Mouse (Mus musculus) heart, embryonic 13.5 days (tissue): ENCODE data around the gene Ptprb. TPM values are rescaled to one million over a fixed set of nuclear protein-coding genes. Genes with fewer than 3 reads are reported as not detected.
A peak's percentile ranks its signal among the peaks of the same experiment; 100 is the strongest.

Experiments used
- ATAC-seq: fragments of 200-750 bp; cut with Nextera tagmentation; 2 replicates; pipeline ENCODE4 v1.8.0; 2017; ENCODE audit warnings: moderate TSS enrichment; ENCODE audit not compliant: insufficient number of reproducible peaks, low FRiP score, low TSS enrichment; ENCODE audit errors: extremely low read depth
- H3K27ac ChIP-seq: fragments of 300-500 bp; sonication (generic); replicated peaks from 2 replicates; pipeline ENCODE4 v1.5.1; 2015; ENCODE audit warnings: moderate library complexity, mild to moderate bottlenecking, inconsistent platforms
- H3K27me3 ChIP-seq: fragments of 300-500 bp; sonication (generic); replicated peaks from 2 replicates; pipeline ENCODE4 v1.6.1; 2015; ENCODE audit warnings: mild to moderate bottlenecking, inconsistent platforms
- H3K36me3 ChIP-seq: fragments of 300-500 bp; sonication (generic); 2 replicates; pipeline ENCODE4 v1.6.1; 2015; ENCODE audit warnings: mild to moderate bottlenecking, inconsistent platforms
- H3K4me1 ChIP-seq: fragments of 300-500 bp; sonication (generic); 2 replicates; pipeline ENCODE4 v1.6.1; 2015; ENCODE audit warnings: inconsistent platforms
- H3K4me2 ChIP-seq: fragments of 300-500 bp; sonication (generic); 2 replicates; pipeline ENCODE4 v1.6.1; 2015; ENCODE audit warnings: inconsistent platforms, mild to moderate bottlenecking, moderate library complexity
- H3K4me3 ChIP-seq: fragments of 300-500 bp; sonication (generic); 2 replicates; pipeline ENCODE4 v1.5.1; 2015; ENCODE audit warnings: moderate library complexity, mild to moderate bottlenecking, inconsistent platforms
- H3K9ac ChIP-seq: fragments of 300-500 bp; sonication (generic); 2 replicates; pipeline ENCODE4 v1.6.1; 2015; ENCODE audit warnings: inconsistent platforms, mild to moderate bottlenecking, moderate library complexity
- H3K9me3 ChIP-seq: fragments of 300-500 bp; sonication (generic); 2 replicates; pipeline ENCODE4 v1.6.1; 2016; ENCODE audit warnings: inconsistent platforms
- WGBS: fragments of 180-500 bp; shearing (Covaris S2); methylation state at CpG from one replicate; pipeline ENCODE4 v1.1.7; 2015; ENCODE audit warnings: mixed read lengths; 5-methylcytosine and 5-hydroxymethylcytosine counted together
- polyA plus RNA-seq: library from polyadenylated mRNA; unstranded; fragments of >200 nt; fragmentation: Nextera tagmentation; extraction: Ambion mirVana; gene quantifications from 2 replicates; pipeline ENCODE4 v1.2.1, GENCODE M21; 2015

Gene Ptprb
- polyA plus RNA-seq, 1 experiment from 2014 or later, result 6.4 TPM

GRCm38 (mm10) chr10:116397973-116398372, 122.7 kb downstream of the Ptprb start:
- Histone ChIP-seq H3K4me1 (peaks cover 30% of the 10 kb centered on the region), H3K4me2 (peak overlapping the region; percentile 65), H3K9me3 (no peaks in the 10 kb centered on the region), H3K4me3 (peak overlapping the region; percentile 41), H3K9ac (peak overlapping the region; percentile 52), H3K27me3 (no peaks in the 10 kb centered on the region), H3K36me3 (no peaks in the 10 kb centered on the region), H3K27ac (0 out of 2 replicates have a peak overlapping the region, but pooled peaks have one; percentile 8)
- ATAC-seq, result no peak
- WGBS, result 46% methylated on average over 12 of the region's 12 CpGs

DNA sequence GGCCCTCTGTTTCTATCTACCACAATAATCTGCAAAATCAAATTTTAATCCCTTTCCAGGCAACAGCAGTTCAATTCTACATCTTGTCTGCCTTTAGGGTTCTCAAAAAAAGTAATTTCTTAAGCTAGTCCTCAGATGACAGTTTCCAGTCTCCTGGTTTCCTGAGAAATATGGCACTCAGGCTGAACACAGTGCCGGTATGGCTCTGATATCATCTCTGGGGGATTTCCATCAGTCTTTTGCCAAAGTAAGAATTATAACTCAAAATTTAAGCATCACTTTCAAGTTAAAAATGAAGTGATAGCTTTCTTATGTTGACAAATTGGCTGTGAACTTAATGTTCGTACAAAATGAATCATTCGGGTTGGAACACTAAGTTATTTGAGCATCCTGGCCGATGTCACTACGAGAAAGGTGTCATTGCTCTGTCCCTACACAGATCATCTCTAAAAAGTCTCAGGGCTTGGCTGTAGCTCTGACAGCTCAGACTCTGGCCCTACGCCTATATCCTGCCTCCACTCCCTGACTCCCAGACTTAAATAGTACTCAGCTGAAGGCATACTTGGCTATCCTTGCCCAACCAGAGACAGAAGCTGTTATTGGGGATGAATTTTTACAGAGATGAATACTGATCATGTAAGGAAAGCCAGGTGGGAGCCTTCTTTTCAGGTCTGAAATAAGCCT, 127.6 kb downstream of the Ptprb start:
- Histone ChIP-seq H3K4me2 (no peak overlapping the region), H3K4me1 (peaks cover 4% of the 10 kb centered on the region; the same call in 1 of the 2 replicates), H3K27ac (no peak overlapping the region), H3K4me3 (no peak overlapping the region), H3K36me3 (no peaks in the 10 kb centered on the region), H3K27me3 (no peaks in the 10 kb centered on the region), H3K9me3 (no peaks in the 10 kb centered on the region), H3K9ac (no peak overlapping the region)
- 79% methylated on average over 6 of the region's 6 CpGs for WGBS
- no peak for ATAC-seq

GRCm38 (mm10) chr10:116403679-116404078, 128.4 kb downstream of the Ptprb start:
- Histone ChIP-seq H3K27me3 (no peaks in the 10 kb centered on the region), H3K9me3 (no peaks in the 10 kb centered on the region), H3K9ac (no peak overlapping the region), H3K4me2 (no peak overlapping the region), H3K27ac (no peak overlapping the region), H3K4me1 (no peaks in the 10 kb centered on the region; the same call in 1 of the 2 replicates), H3K4me3 (no peak overlapping the region), H3K36me3 (no peaks in the 10 kb centered on the region)
- no peak for ATAC-seq
- WGBS, result 53% methylated on average over 4 of the region's 4 CpGs

DNA sequence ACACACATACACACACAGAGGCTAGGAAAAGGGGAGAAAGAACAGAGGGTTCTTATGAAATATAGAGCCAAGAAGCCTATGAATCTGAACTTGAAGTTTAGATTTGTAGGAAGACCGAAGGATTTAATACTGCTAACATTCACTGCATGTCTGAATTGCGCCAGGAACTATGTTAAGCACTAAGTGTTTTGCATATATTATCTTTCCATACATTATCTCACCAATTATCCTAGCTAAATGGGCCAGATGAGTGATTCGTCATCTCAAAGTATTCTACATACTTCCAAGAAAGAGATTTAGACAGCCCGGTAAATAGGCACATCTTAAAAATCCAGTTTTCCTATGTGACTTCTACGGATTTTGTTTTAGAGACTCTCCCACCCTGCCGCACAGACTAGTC, 129.7 kb downstream of the Ptprb start:
- H3K4me3 ChIP-seq, result no peak overlapping the region
- WGBS, result 87% methylated on average over 6 of the region's 6 CpGs
- no peak for ATAC-seq

GRCm38 (mm10) chr10:116407684-116408359, 132.5 kb downstream of the Ptprb start:
- Histone ChIP-seq H3K9me3 (no peaks in the 10 kb centered on the region), H3K4me1 (peaks cover 7% of the 10 kb centered on the region), H3K9ac (no peak overlapping the region), H3K4me2 (peak overlapping the region; percentile 18), H3K27me3 (no peaks in the 10 kb centered on the region), H3K4me3 (no peak overlapping the region), H3K27ac (no peak overlapping the region), H3K36me3 (no peaks in the 10 kb centered on the region)
- 44% methylated on average over 19 of the region's 19 CpGs for WGBS
- no peak for ATAC-seq

More for the DNA sequence above, 129.7 kb downstream of the Ptprb start:
- Histone ChIP-seq H3K4me2 (no peak overlapping the region), H3K9me3 (no peaks in the 10 kb centered on the region), H3K4me1 (no peaks in the 10 kb centered on the region; the same call in 1 of the 2 replicates), H3K36me3 (no peaks in the 10 kb centered on the region), H3K27ac (no peak overlapping the region), H3K27me3 (no peaks in the 10 kb centered on the region), H3K9ac (no peak overlapping the region)

DNA sequence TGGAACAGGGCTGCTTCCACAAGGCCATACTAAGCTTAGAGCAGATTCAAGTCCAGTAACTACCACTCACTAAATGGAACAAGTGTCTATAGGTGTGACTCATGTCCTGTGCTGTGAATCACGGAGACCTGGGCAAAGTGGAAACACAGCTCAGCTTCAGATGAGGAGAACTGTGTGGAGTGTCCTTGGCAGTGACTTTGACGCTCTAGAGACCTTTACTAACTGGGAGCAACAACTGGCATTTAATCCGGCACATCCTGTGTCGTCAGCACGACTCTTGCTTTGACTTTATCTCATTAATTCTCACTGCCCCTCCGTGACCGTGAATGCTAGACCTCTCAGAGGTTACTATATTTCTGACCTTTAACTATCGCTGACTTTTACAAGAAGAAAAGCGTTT, 135.5 kb downstream of the Ptprb start:
- peak overlapping the region; percentile 16 for H3K4me2 ChIP-seq
- no peak overlapping the region for H3K4me3 ChIP-seq
- 0 out of 2 replicates have a peak, but pooled peaks cover 2% of the 10 kb centered on the region for H3K36me3 ChIP-seq
- H3K9me3 ChIP-seq, result no peaks in the 10 kb centered on the region
- H3K27me3 ChIP-seq, result no peaks in the 10 kb centered on the region
- no peak for ATAC-seq
- no peak overlapping the region for H3K9ac ChIP-seq
- peaks cover 7% of the 10 kb centered on the region for H3K4me1 ChIP-seq
- no peak overlapping the region for H3K27ac ChIP-seq
- WGBS, result 19% methylated on average over 9 of the region's 9 CpGs

DNA sequence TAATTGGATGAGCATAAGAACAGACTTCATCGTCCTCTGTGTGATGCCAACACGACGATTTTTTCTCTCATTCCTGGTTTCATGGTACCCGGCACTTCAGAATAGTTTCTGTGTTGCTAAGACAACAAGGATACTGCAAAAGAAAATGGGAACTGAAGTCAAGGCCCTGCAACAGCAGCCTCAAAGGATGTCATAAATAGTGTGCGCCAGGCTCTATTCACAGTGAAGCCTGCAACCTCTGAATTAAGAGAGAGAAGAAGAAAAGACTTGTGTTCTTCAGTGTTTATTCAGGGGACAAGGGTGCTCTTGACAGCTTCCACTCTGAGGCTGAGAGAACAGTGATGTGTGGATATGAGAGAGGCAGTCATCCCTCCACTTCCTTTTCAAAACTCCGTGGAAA, 140.8 kb downstream of the Ptprb start:
- WGBS, result 63% methylated on average over 6 of the region's 6 CpGs

GRCm38 (mm10) chr10:116416726-116417125, 141.4 kb downstream of the Ptprb start:
- Histone ChIP-seq H3K36me3 (0 out of 2 replicates have a peak, but pooled peaks cover 2% of the 10 kb centered on the region), H3K4me2 (no peak overlapping the region), H3K27me3 (no peaks in the 10 kb centered on the region), H3K4me3 (no peak overlapping the region), H3K9ac (no peak overlapping the region), H3K27ac (no peak overlapping the region), H3K4me1 (no peaks in the 10 kb centered on the region), H3K9me3 (no peaks in the 10 kb centered on the region)
- WGBS, result 47% methylated on average over 5 of the region's 5 CpGs
- no peak for ATAC-seq

More for the DNA sequence above, 140.8 kb downstream of the Ptprb start:
- H3K9me3 ChIP-seq, result no peaks in the 10 kb centered on the region
- H3K4me2 ChIP-seq, result no peak overlapping the region
- H3K4me3 ChIP-seq, result no peak overlapping the region
- H3K27me3 ChIP-seq, result no peaks in the 10 kb centered on the region
- no peak overlapping the region for H3K27ac ChIP-seq
- H3K9ac ChIP-seq, result no peak overlapping the region
- peaks cover 1% of the 10 kb centered on the region; the same call in 1 of the 2 replicates for H3K4me1 ChIP-seq
- ATAC-seq, result no peak
- H3K36me3 ChIP-seq, result 0 out of 2 replicates have a peak, but pooled peaks cover 2% of the 10 kb centered on the region

GRCm38 (mm10) chr10:116418121-116418726, 142.9 kb downstream of the Ptprb start:
- H3K9ac ChIP-seq, result no peak overlapping the region
- no peaks in the 10 kb centered on the region for H3K27me3 ChIP-seq
- 62% methylated on average over 24 of the region's 24 CpGs for WGBS
- H3K9me3 ChIP-seq, result no peaks in the 10 kb centered on the region
- H3K4me3 ChIP-seq, result no peak overlapping the region
- no peak for ATAC-seq
- H3K27ac ChIP-seq, result no peak overlapping the region
- H3K36me3 ChIP-seq, result 0 out of 2 replicates have a peak, but pooled peaks cover 2% of the 10 kb centered on the region
- no peaks in the 10 kb centered on the region for H3K4me1 ChIP-seq
- H3K4me2 ChIP-seq, result 0 out of 2 replicates have a peak overlapping the region, but pooled peaks have one; percentile 28

DNA sequence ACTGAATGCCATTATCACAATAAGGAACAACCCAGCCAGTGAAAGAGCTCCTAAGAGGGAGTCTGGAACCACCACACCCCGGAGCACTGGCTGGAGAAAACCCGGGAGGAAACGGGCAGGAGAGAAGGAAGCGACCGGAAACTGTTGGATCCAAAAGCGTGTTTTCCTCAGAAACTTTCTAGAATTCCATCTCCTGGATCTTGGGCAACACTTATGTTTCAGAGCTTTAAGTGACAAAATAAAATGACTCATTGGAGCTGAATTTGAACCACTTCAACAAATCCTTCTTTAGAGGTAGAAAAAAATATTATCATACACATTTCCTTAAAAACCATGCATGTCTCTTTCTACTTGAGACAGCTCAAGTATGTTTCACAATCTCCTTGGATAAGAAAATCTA, 145.7 kb downstream of the Ptprb start:
- Histone ChIP-seq H3K4me2 (no peak overlapping the region), H3K27me3 (no peaks in the 10 kb centered on the region), H3K36me3 (peaks cover 3% of the 10 kb centered on the region; the same call in 1 of the 2 replicates), H3K4me3 (no peak overlapping the region), H3K9me3 (peaks cover 5% of the 10 kb centered on the region; the same call in 1 of the 2 replicates), H3K9ac (no peak overlapping the region), H3K27ac (no peak overlapping the region), H3K4me1 (no peaks in the 10 kb centered on the region)
- ATAC-seq, result no peak
- 76% methylated on average over 6 of the region's 6 CpGs for WGBS

DNA sequence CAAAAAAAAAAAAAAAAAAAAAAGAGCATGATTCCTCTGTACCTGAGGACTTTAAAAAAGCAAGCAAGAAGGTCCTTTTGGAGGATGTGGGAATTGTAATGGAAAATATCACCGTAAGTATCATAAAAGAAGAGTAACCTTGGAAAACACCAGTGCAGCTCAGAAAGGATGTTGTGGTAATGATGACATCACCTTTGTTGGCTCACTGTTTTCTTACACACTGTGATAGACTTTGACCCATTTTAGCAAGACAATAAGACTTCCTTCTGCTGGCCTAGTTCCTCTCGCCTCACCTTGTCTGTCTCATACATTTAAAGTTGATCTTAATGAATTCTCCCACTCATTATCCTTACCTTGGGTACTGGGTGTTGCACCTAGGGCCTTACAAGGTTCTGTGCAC, 147.2 kb downstream of the Ptprb start:
- Histone ChIP-seq H3K4me3 (no peak overlapping the region), H3K4me2 (no peak overlapping the region), H3K4me1 (no peaks in the 10 kb centered on the region), H3K27ac (no peak overlapping the region), H3K9ac (no peak overlapping the region), H3K27me3 (no peaks in the 10 kb centered on the region), H3K36me3 (peaks cover 3% of the 10 kb centered on the region; the same call in 1 of the 2 replicates), H3K9me3 (peaks cover 6% of the 10 kb centered on the region)
- ATAC-seq, result no peak
- WGBS, result 69% methylated on average over 2 of the region's 2 CpGs
